Mouse (Mus musculus): ENCODE measurements at regions not wholly inside any gene's neighbourhood (a gene's known extent, or its start where the extent isn't known, plus 50 kb on each side); places are given as distances from the start of the nearest gene placed in this dataset.

- Histone ChIP-seq H3K4me2 (ENCODE audit: low read depth) (no peak overlapping the region), H3K36me3 (ENCODE audit: insufficient read depth) (no peaks in the 10 kb centered on the region), H3K9me3 (ENCODE audit: low read length) (no peaks in the 10 kb centered on the region), H3K27me3 (ENCODE audit: insufficient read depth, low read length) (no peaks in the 10 kb centered on the region), H3K4me1 (ENCODE audit: insufficient read depth) (no peaks in the 10 kb centered on the region), H3K9ac (no peak overlapping the region), H3K27ac (ENCODE audit: low read depth, low read length) (no peak overlapping the region), H3K4me3 (ENCODE audit: low read depth, low read length) (no peak overlapping the region)
- DNase-seq = no peak
- no peak for TF ChIP-seq CTCF (IDR thresholded peaks at IDR 0.05; ENCODE audit: low read depth)
- ATAC-seq = 0 out of 2 replicates have a peak, but pooled peaks have one; percentile 20
- WGBS = 79% methylated on average over 14 of the region's 14 CpGs
Measured at GRCm38 (mm10) chr13:60417436-60418158, 184.2 kb upstream of the Dapk1 start.

GRCm38 (mm10) chr13:60420386-60420785, 181.4 kb upstream of the Dapk1 start:
- Histone ChIP-seq H3K4me1 (ENCODE audit: insufficient read depth) (no peaks in the 10 kb centered on the region), H3K9ac (no peak overlapping the region), H3K27ac (ENCODE audit: low read depth, low read length) (no peak overlapping the region), H3K4me3 (ENCODE audit: low read depth, low read length) (no peak overlapping the region), H3K36me3 (ENCODE audit: insufficient read depth) (no peaks in the 10 kb centered on the region), H3K27me3 (ENCODE audit: insufficient read depth, low read length) (no peaks in the 10 kb centered on the region), H3K4me2 (ENCODE audit: low read depth) (no peak overlapping the region), H3K9me3 (ENCODE audit: low read length) (no peaks in the 10 kb centered on the region)
- no peak for TF ChIP-seq CTCF (IDR thresholded peaks at IDR 0.05; ENCODE audit: low read depth)
- ATAC-seq (peak; percentile 40), DNase-seq (no peak)
- 13% methylated on average over 7 of the region's 7 CpGs for WGBS

- no peak overlapping the region for H3K27ac ChIP-seq (ENCODE audit: low read depth, low read length)
- no peaks in the 10 kb centered on the region for H3K4me1 ChIP-seq (ENCODE audit: insufficient read depth)
- WGBS = 35% methylated on average over 3 of the region's 3 CpGs
- no peaks in the 10 kb centered on the region for H3K36me3 ChIP-seq (ENCODE audit: insufficient read depth)
- TF ChIP-seq CTCF (IDR thresholded peaks at IDR 0.05; ENCODE audit: low read depth) = no peak
- ATAC-seq (no peak), DNase-seq (no peak)
- H3K9me3 ChIP-seq (ENCODE audit: low read length) = no peaks in the 10 kb centered on the region
- no peak overlapping the region for H3K9ac ChIP-seq
- H3K4me3 ChIP-seq (ENCODE audit: low read depth, low read length) = no peak overlapping the region
- H3K27me3 ChIP-seq (ENCODE audit: insufficient read depth, low read length) = no peaks in the 10 kb centered on the region
- H3K4me2 ChIP-seq (ENCODE audit: low read depth) = no peak overlapping the region
Measured at GRCm38 (mm10) chr13:60420842-60421696, 180.7 kb upstream of the Dapk1 start.

GRCm38 (mm10) chr13:60424267-60424666, 177.5 kb upstream of the Dapk1 start:
- no peaks in the 10 kb centered on the region for H3K27me3 ChIP-seq (ENCODE audit: insufficient read depth, low read length)
- H3K4me1 ChIP-seq (ENCODE audit: insufficient read depth) = no peaks in the 10 kb centered on the region
- H3K4me3 ChIP-seq (ENCODE audit: low read depth, low read length) = no peak overlapping the region
- TF ChIP-seq CTCF (IDR thresholded peaks at IDR 0.05; ENCODE audit: low read depth) = no peak
- H3K4me2 ChIP-seq (ENCODE audit: low read depth) = no peak overlapping the region
- ATAC-seq (no peak), DNase-seq (no peak)
- no peaks in the 10 kb centered on the region for H3K9me3 ChIP-seq (ENCODE audit: low read length)
- no peak overlapping the region for H3K27ac ChIP-seq (ENCODE audit: low read depth, low read length)
- WGBS = 71% methylated on average over 6 of the region's 6 CpGs
- no peaks in the 10 kb centered on the region for H3K36me3 ChIP-seq (ENCODE audit: insufficient read depth)
- no peak overlapping the region for H3K9ac ChIP-seq

GRCm38 (mm10) chr13:60425140-60425539, 176.6 kb upstream of the Dapk1 start:
- ATAC-seq (no peak), DNase-seq (no peak)
- Histone ChIP-seq H3K9me3 (ENCODE audit: low read length) (no peaks in the 10 kb centered on the region), H3K9ac (no peak overlapping the region), H3K4me3 (ENCODE audit: low read depth, low read length) (no peak overlapping the region), H3K4me2 (ENCODE audit: low read depth) (no peak overlapping the region), H3K36me3 (ENCODE audit: insufficient read depth) (no peaks in the 10 kb centered on the region), H3K27me3 (ENCODE audit: insufficient read depth, low read length) (no peaks in the 10 kb centered on the region), H3K4me1 (ENCODE audit: insufficient read depth) (no peaks in the 10 kb centered on the region), H3K27ac (ENCODE audit: low read depth, low read length) (no peak overlapping the region)
- 56% methylated on average over 11 of the region's 11 CpGs for WGBS
- TF ChIP-seq CTCF (IDR thresholded peaks at IDR 0.05; ENCODE audit: low read depth) = no peak

- no peaks in the 10 kb centered on the region for H3K36me3 ChIP-seq (ENCODE audit: insufficient read depth)
- WGBS = 90% methylated on average over 6 of the region's 6 CpGs
Measured at GRCm38 (mm10) chr13:60425556-60425955, 176.2 kb upstream of the Dapk1 start.

More at GRCm38 (mm10) chr13:60425556-60425955, 176.2 kb upstream of the Dapk1 start:
- TF ChIP-seq CTCF (IDR thresholded peaks at IDR 0.05; ENCODE audit: low read depth) = no peak
- no peaks in the 10 kb centered on the region for H3K27me3 ChIP-seq (ENCODE audit: insufficient read depth, low read length)
- no peak for ATAC-seq
- H3K9ac ChIP-seq = no peak overlapping the region
- H3K9me3 ChIP-seq (ENCODE audit: low read length) = no peaks in the 10 kb centered on the region
- no peak overlapping the region for H3K27ac ChIP-seq (ENCODE audit: low read depth, low read length)
- no peak overlapping the region for H3K4me3 ChIP-seq (ENCODE audit: low read depth, low read length)
- no peak overlapping the region for H3K4me2 ChIP-seq (ENCODE audit: low read depth)
- H3K4me1 ChIP-seq (ENCODE audit: insufficient read depth) = no peaks in the 10 kb centered on the region
- DNase-seq = no peak

Data from forebrain, postnatal 0 days (tissue).